Mouse (Mus musculus) WW6 (cell line): Measurements from ENCODE around the gene Barhl2.

Experiments
- DNase-seq: peaks from one replicate; pipeline ENCODE4 v3.0.0-alpha.2; 2013; ENCODE audit warnings: low read depth, low spot score

Gene Barhl2

GRCm38 (mm10) chr5:106415734-106416133 lies 42.2 kb downstream of the Barhl2 start:
- no peak for DNase-seq

- DNase-seq: no peak
Measured at GRCm38 (mm10) chr5:106402761-106403160, 55.2 kb downstream of the Barhl2 start.
